Mouse (Mus musculus) layer of hippocampus, adult 8-10 months (tissue): ENCODE data around the gene Stk4. TPM values are rescaled to one million over a fixed set of nuclear protein-coding genes. Genes with fewer than 3 reads are reported as not detected.
"Not testable (repeated sequence)": the region's sequence is repeated elsewhere in the genome, so short reads cannot be mapped to it uniquely, and the experiment has no call there.

ENCODE experiments used
- DNase-seq, 2 experiments: peaks; one replicate each; pipeline ENCODE4 v3.0.0; 2022; ENCODE audit warnings: low spot score in 2 of 2
- total RNA-seq, 4 experiments: library from RNA; stranded (reverse); gene quantifications; 2 replicates each; pipeline ENCODE4 v1.2.4; 2022

The Stk4 gene
- 10 to 100 TPM; 41.1 to 55.7 (median 46.3) TPM for total RNA-seq

GRCm38 (mm10) chr2:164070142-164070764, at the start of gene Stk4:
TSS of gene Stk4 (plus strand) at chr2:164070322.
- DNase-seq: no peak

- DNase-seq: no peak
Observed at GRCm38 (mm10) chr2:164022104-164022503, 48.0 kb upstream of the Stk4 start.

GRCm38 (mm10) chr2:164025150-164025549, 45.0 kb upstream of the Stk4 start, which contains the start of gene Pabpc1l:
TSS of gene Pabpc1l (plus strand) at chr2:164025450.
- no peak for DNase-seq

GRCm38 (mm10) chr2:164031147-164031546, 39.0 kb upstream of the Stk4 start:
- DNase-seq: no peak

GRCm38 (mm10) chr2:164032973-164033372, 37.1 kb upstream of the Stk4 start:
- no peak for DNase-seq

- no peak for DNase-seq
Observed at GRCm38 (mm10) chr2:164036520-164037019, 33.6 kb upstream of the Stk4 start.

GRCm38 (mm10) chr2:164038407-164039028, 31.6 kb upstream of the Stk4 start:
- no peak for DNase-seq

- no peak for DNase-seq
Observed at GRCm38 (mm10) chr2:164040949-164041348, 29.2 kb upstream of the Stk4 start.

GRCm38 (mm10) chr2:164041523-164041922, 28.6 kb upstream of the Stk4 start:
- no peak for DNase-seq

- no peak for DNase-seq
Observed at GRCm38 (mm10) chr2:164047197-164047690, 22.9 kb upstream of the Stk4 start.

GRCm38 (mm10) chr2:164053767-164054166, 16.4 kb upstream of the Stk4 start:
- DNase-seq: no peak

- DNase-seq: no peak
Observed at GRCm38 (mm10) chr2:164054671-164055070, 15.5 kb upstream of the Stk4 start.

GRCm38 (mm10) chr2:164059634-164060235, 10.4 kb upstream of the Stk4 start:
- no peak for DNase-seq

- peak; percentile 82 to 83 for DNase-seq
Observed at GRCm38 (mm10) chr2:164070765-164071436, 779 bp downstream of the Stk4 start, which contains the start of gene Tomm34. TSS of gene Tomm34 (minus strand) at chr2:164071169.

- DNase-seq: not testable (repeated sequence)
Observed at GRCm38 (mm10) chr2:164071437-164071820, 1.3 kb downstream of the Stk4 start.

GRCm38 (mm10) chr2:164072109-164072508, 2.0 kb downstream of the Stk4 start:
- DNase-seq: no peak

- DNase-seq: no peak
Observed at GRCm38 (mm10) chr2:164073120-164073519, 3.0 kb downstream of the Stk4 start.

GRCm38 (mm10) chr2:164073918-164074578, 3.9 kb downstream of the Stk4 start:
- peak; percentile 94 to 97 for DNase-seq

GRCm38 (mm10) chr2:164075088-164075487, 5.0 kb downstream of the Stk4 start:
- DNase-seq: no peak

GRCm38 (mm10) chr2:164076874-164077425, 6.8 kb downstream of the Stk4 start:
- no peak for DNase-seq

GRCm38 (mm10) chr2:164077875-164078274, 7.8 kb downstream of the Stk4 start:
- DNase-seq: no peak
